Mouse (Mus musculus): ENCODE results near the gene Taz. TPM values are rescaled to one million over a fixed set of nuclear protein-coding genes. Genes with fewer than 3 reads are reported as not detected.

The Taz gene
- polyA plus RNA-seq, 1 experiment from 2014 or later = 93.3 TPM

Small RNAs within 50 kb of the gene (microRNA-seq; reads per million reads assigned to microRNA genes)
- gene Mir7091 = not detected
- not detected for gene Mir7092

Other genes starting within 250 kb of the Taz start
- gene Opn1mw, start 154.4 kb upstream of the Taz start, polyA plus RNA-seq (2016; fragmentation: Nextera tagmentation; extraction: Ambion mirVana) = not detected in 2 replicates
- 14.4 and 14.5 TPM in 2 replicates for gene Mecp2, start 146.5 kb upstream of the Taz start, polyA plus RNA-seq (2016; fragmentation: Nextera tagmentation; extraction: Ambion mirVana)
- not detected in 2 replicates for gene Tex28, start 114.1 kb upstream of the Taz start, polyA plus RNA-seq (2016; fragmentation: Nextera tagmentation; extraction: Ambion mirVana)
- 0.10 TPM in 1 of 2 replicates, not detected in the other for gene Tktl1, start 104.7 kb upstream of the Taz start, polyA plus RNA-seq (2016; fragmentation: Nextera tagmentation; extraction: Ambion mirVana)
- gene Flna, start 32.1 kb upstream of the Taz start, polyA plus RNA-seq (2016; fragmentation: Nextera tagmentation; extraction: Ambion mirVana) = 158 and 170 TPM in 2 replicates
- 16.5 and 18.2 TPM in 2 replicates for gene Emd, start 27.2 kb upstream of the Taz start, polyA plus RNA-seq (2016; fragmentation: Nextera tagmentation; extraction: Ambion mirVana)
- gene Rpl10, start 11.1 kb upstream of the Taz start, polyA plus RNA-seq (2016; fragmentation: Nextera tagmentation; extraction: Ambion mirVana) = 527 and 575 TPM in 2 replicates
- 3.9 and 5.7 TPM in 2 replicates for gene Dnase1l1, start 425 bp downstream of the Taz start, polyA plus RNA-seq (2016; fragmentation: Nextera tagmentation; extraction: Ambion mirVana)
- gene Atp6ap1, start 15.2 kb downstream of the Taz start, polyA plus RNA-seq (2016; fragmentation: Nextera tagmentation; extraction: Ambion mirVana) = 151 and 161 TPM in 2 replicates
- gene Gdi1, start 23.1 kb downstream of the Taz start, polyA plus RNA-seq (2016; fragmentation: Nextera tagmentation; extraction: Ambion mirVana) = 706 and 748 TPM in 2 replicates
- 54.5 and 64.5 TPM in 2 replicates for gene Fam50a, start 31.1 kb downstream of the Taz start, polyA plus RNA-seq (2016; fragmentation: Nextera tagmentation; extraction: Ambion mirVana)
- 47.0 and 54.6 TPM in 2 replicates for gene Plxna3, start 47.2 kb downstream of the Taz start, polyA plus RNA-seq (2016; fragmentation: Nextera tagmentation; extraction: Ambion mirVana)
- gene Lage3, start 71.7 kb downstream of the Taz start, polyA plus RNA-seq (2016; fragmentation: Nextera tagmentation; extraction: Ambion mirVana) = 83.2 and 89.6 TPM in 2 replicates
- gene Ubl4a, start 91.3 kb downstream of the Taz start, polyA plus RNA-seq (2016; fragmentation: Nextera tagmentation; extraction: Ambion mirVana) = 61.1 and 63.7 TPM in 2 replicates
- 8.3 and 8.4 TPM in 2 replicates for gene Slc10a3, start 91.4 kb downstream of the Taz start, polyA plus RNA-seq (2016; fragmentation: Nextera tagmentation; extraction: Ambion mirVana)
- 27.3 and 31.5 TPM in 2 replicates for gene Fam3a, start 111.4 kb downstream of the Taz start, polyA plus RNA-seq (2016; fragmentation: Nextera tagmentation; extraction: Ambion mirVana)
- 19.9 and 21.2 TPM in 2 replicates for gene Ikbkg, start 111.4 kb downstream of the Taz start, polyA plus RNA-seq (2016; fragmentation: Nextera tagmentation; extraction: Ambion mirVana)
- gene G6pdx, start 147.3 kb downstream of the Taz start, polyA plus RNA-seq (2016; fragmentation: Nextera tagmentation; extraction: Ambion mirVana) = 47.6 and 57.4 TPM in 2 replicates
- gene Gm6880, start 199.5 kb downstream of the Taz start, polyA plus RNA-seq (2016; fragmentation: Nextera tagmentation; extraction: Ambion mirVana) = not detected in 2 replicates